Mouse (Mus musculus): ENCODE data around the gene Arl3. TPM values are rescaled to one million over a fixed set of nuclear protein-coding genes. Genes with fewer than 3 reads are reported as not detected.
A peak's percentile ranks its signal among the peaks of the same experiment; 100 is the strongest.

Gene Arl3
- polyA plus RNA-seq, 1 experiment from 2014 or later = 39.6 TPM

GRCm38 (mm10) chr19:46502069-46502455, 70.9 kb downstream of the Arl3 start:
- DNase-seq (ENCODE audit: low spot score) = peak; percentile 82
- TF ChIP-seq CTCF (IDR thresholded peaks at IDR 0.05; ENCODE audit: low read depth) = no peak
- TF ChIP-seq EP300 (optimal IDR thresholded peaks at IDR 0.05) = no peak
- 0% methylated on average over 23 of the region's 46 CpGs for WGBS

GRCm38 (mm10) chr19:46501401-46502068, 71.5 kb downstream of the Arl3 start, which contains the start of gene Trim8:
Trim8 (plus strand) TSS chr19:46501702.
- H3K27ac ChIP-seq (replicated peaks) = peak within 1 kb of the TSS; percentile 100
- no peaks in the 10 kb centered on the region for H3K9me3 ChIP-seq (ENCODE audit: control insufficient read depth, low read length)
- H3K9ac ChIP-seq (ENCODE audit: low read length) = peak within 1 kb of the TSS; percentile 99
- ATAC-seq (ENCODE audit: low FRiP score, low TSS enrichment) (peak; percentile 18), DNase-seq (ENCODE audit: low spot score) (peak; percentile 85)
- TF ChIP-seq EP300 (optimal IDR thresholded peaks at IDR 0.05) = no peak
- no peak for TF ChIP-seq CTCF (IDR thresholded peaks at IDR 0.05; ENCODE audit: low read depth)
- peak within 1 kb of the TSS; percentile 91 for H3K4me2 ChIP-seq (replicated peaks; ENCODE audit: low read depth)
- peaks cover 13% of the 10 kb centered on the region for H3K4me1 ChIP-seq (replicated peaks; ENCODE audit: control insufficient read depth, insufficient read depth)
- 1% methylated on average over 37 of the region's 64 CpGs for WGBS
- H3K36me3 ChIP-seq (ENCODE audit: control insufficient read depth, insufficient read depth, low read length) = no peaks in the 10 kb centered on the region
- H3K27me3 ChIP-seq (ENCODE audit: control insufficient read depth, insufficient read depth, low read length) = no peaks in the 10 kb centered on the region
- H3K4me3 ChIP-seq (ENCODE audit: low read depth, low read length) = peak within 1 kb of the TSS; percentile 97

More at GRCm38 (mm10) chr19:46502069-46502455, 70.9 kb downstream of the Arl3 start:
- H3K4me2 ChIP-seq (replicated peaks; ENCODE audit: low read depth) = peak overlapping the region; percentile 91
- no peaks in the 10 kb centered on the region for H3K27me3 ChIP-seq (ENCODE audit: control insufficient read depth, insufficient read depth, low read length)
- peak overlapping the region; percentile 99 for H3K9ac ChIP-seq (ENCODE audit: low read length)
- peaks cover 4% of the 10 kb centered on the region; the same call in 1 of the 2 replicates for H3K36me3 ChIP-seq (ENCODE audit: control insufficient read depth, insufficient read depth, low read length)
- H3K9me3 ChIP-seq (ENCODE audit: control insufficient read depth, low read length) = no peaks in the 10 kb centered on the region
- H3K4me1 ChIP-seq (replicated peaks; ENCODE audit: control insufficient read depth, insufficient read depth) = peaks cover 17% of the 10 kb centered on the region
- 0 out of 2 replicates have a peak, but pooled peaks have one; percentile 0 for ATAC-seq (ENCODE audit: low FRiP score, low TSS enrichment)
- peak overlapping the region; percentile 100 for H3K27ac ChIP-seq (replicated peaks)
- H3K4me3 ChIP-seq (ENCODE audit: low read depth, low read length) = peak overlapping the region; percentile 97

- 1% methylated on average over 43 of the region's 50 CpGs for WGBS
- no peaks in the 10 kb centered on the region for H3K36me3 ChIP-seq (ENCODE audit: control insufficient read depth, insufficient read depth, low read length)
- peak overlapping the region; percentile 99 for H3K9ac ChIP-seq (ENCODE audit: low read length)
- H3K4me3 ChIP-seq (ENCODE audit: low read depth, low read length) = peak overlapping the region; percentile 97
- H3K4me1 ChIP-seq (replicated peaks; ENCODE audit: control insufficient read depth, insufficient read depth) = peaks cover 7% of the 10 kb centered on the region
- H3K4me2 ChIP-seq (replicated peaks; ENCODE audit: low read depth) = peak overlapping the region; percentile 91
- TF ChIP-seq EP300 (optimal IDR thresholded peaks at IDR 0.05) (no peak), CTCF (IDR thresholded peaks at IDR 0.05; ENCODE audit: low read depth) (no peak)
- no peaks in the 10 kb centered on the region for H3K9me3 ChIP-seq (ENCODE audit: control insufficient read depth, low read length)
- ATAC-seq (ENCODE audit: low FRiP score, low TSS enrichment) = no peak; the same call in 1 of the 2 replicates
- DNase-seq (ENCODE audit: low spot score) = peak; percentile 51
- no peaks in the 10 kb centered on the region for H3K27me3 ChIP-seq (ENCODE audit: control insufficient read depth, insufficient read depth, low read length)
- peak overlapping the region; percentile 100 for H3K27ac ChIP-seq (replicated peaks)
Measured at GRCm38 (mm10) chr19:46500581-46501341, 72.2 kb downstream of the Arl3 start.

- WGBS = under 1% methylated on average over 46 of the region's 52 CpGs
- TF ChIP-seq EP300 (optimal IDR thresholded peaks at IDR 0.05) (peak; percentile 79), CTCF (IDR thresholded peaks at IDR 0.05; ENCODE audit: low read depth) (0 out of 2 replicates have a peak, but pooled peaks have one; percentile 0)
- H3K36me3 ChIP-seq (ENCODE audit: control insufficient read depth, insufficient read depth, low read length) = no peaks in the 10 kb centered on the region
- H3K9ac ChIP-seq (ENCODE audit: low read length) = peak overlapping the region; percentile 99
- peak; percentile 100 for DNase-seq (ENCODE audit: low spot score)
- ATAC-seq (ENCODE audit: low FRiP score, low TSS enrichment) = peak; percentile 69
- peak overlapping the region; percentile 100 for H3K27ac ChIP-seq (replicated peaks)
- no peaks in the 10 kb centered on the region for H3K9me3 ChIP-seq (ENCODE audit: control insufficient read depth, low read length)
- H3K4me3 ChIP-seq (ENCODE audit: low read depth, low read length) = peak overlapping the region; percentile 97
- peaks cover 4% of the 10 kb centered on the region for H3K4me1 ChIP-seq (replicated peaks; ENCODE audit: control insufficient read depth, insufficient read depth)
- peak overlapping the region; percentile 91 for H3K4me2 ChIP-seq (replicated peaks; ENCODE audit: low read depth)
- no peaks in the 10 kb centered on the region for H3K27me3 ChIP-seq (ENCODE audit: control insufficient read depth, insufficient read depth, low read length)
Measured at GRCm38 (mm10) chr19:46499836-46500580, 73.0 kb downstream of the Arl3 start.

GRCm38 (mm10) chr19:46499539-46499835, 73.5 kb downstream of the Arl3 start:
- WGBS = 3% methylated on average over 3 of the region's 3 CpGs
- no peaks in the 10 kb centered on the region; the same call in 1 of the 2 replicates for H3K4me1 ChIP-seq (replicated peaks; ENCODE audit: control insufficient read depth, insufficient read depth)
- DNase-seq (ENCODE audit: low spot score) (no peak), ATAC-seq (ENCODE audit: low FRiP score, low TSS enrichment) (no peak)
- H3K9ac ChIP-seq (ENCODE audit: low read length) = no peak overlapping the region
- H3K4me3 ChIP-seq (ENCODE audit: low read depth, low read length) = peak overlapping the region; percentile 13; the same call in 1 of the 2 replicates
- H3K36me3 ChIP-seq (ENCODE audit: control insufficient read depth, insufficient read depth, low read length) = no peaks in the 10 kb centered on the region
- H3K27me3 ChIP-seq (ENCODE audit: control insufficient read depth, insufficient read depth, low read length) = no peaks in the 10 kb centered on the region
- TF ChIP-seq EP300 (optimal IDR thresholded peaks at IDR 0.05) (no peak), CTCF (IDR thresholded peaks at IDR 0.05; ENCODE audit: low read depth) (no peak)
- no peaks in the 10 kb centered on the region for H3K9me3 ChIP-seq (ENCODE audit: control insufficient read depth, low read length)
- peak overlapping the region; percentile 77 for H3K27ac ChIP-seq (replicated peaks)
- H3K4me2 ChIP-seq (replicated peaks; ENCODE audit: low read depth) = peak overlapping the region; percentile 40

Measured in stomach, postnatal 0 days (tissue).